Mouse (Mus musculus): ENCODE results near the gene Myrfl. TPM values are rescaled to one million over a fixed set of nuclear protein-coding genes. Genes with fewer than 3 reads are reported as not detected.

Myrfl gene
- polyA plus RNA-seq, 1 experiment from 2014 or later: 0.08 TPM

GRCm38 (mm10) chr10:116853159-116853845 is 43.4 kb downstream of the Myrfl start:
- Histone ChIP-seq H3K9ac (no peak overlapping the region), H3K4me1 (peaks cover 7% of the 10 kb centered on the region), H3K4me2 (no peak overlapping the region), H3K4me3 (replicated peaks) (no peak overlapping the region), H3K36me3 (replicated peaks) (no peaks in the 10 kb centered on the region), H3K9me3 (no peaks in the 10 kb centered on the region), H3K27ac (no peak overlapping the region), H3K27me3 (no peaks in the 10 kb centered on the region)
- WGBS: 86% methylated on average over 11 of the region's 11 CpGs
- no peak for ATAC-seq (ENCODE audit: low FRiP score)

- Histone ChIP-seq H3K4me2 (peak overlapping the region; percentile 43), H3K36me3 (replicated peaks) (no peaks in the 10 kb centered on the region), H3K9me3 (no peaks in the 10 kb centered on the region), H3K4me1 (peaks cover 7% of the 10 kb centered on the region), H3K9ac (no peak overlapping the region), H3K27me3 (no peaks in the 10 kb centered on the region), H3K4me3 (replicated peaks) (peak overlapping the region; percentile 17; the same call in 1 of the 2 replicates), H3K27ac (no peak overlapping the region)
- peak; percentile 63 for ATAC-seq (ENCODE audit: low FRiP score)
- 21% methylated on average over 22 of the region's 22 CpGs for WGBS
Measured at GRCm38 (mm10) chr10:116848749-116849473, 47.8 kb downstream of the Myrfl start.

- no peak overlapping the region for H3K9ac ChIP-seq
- no peak overlapping the region for H3K27ac ChIP-seq
- H3K9me3 ChIP-seq: no peaks in the 10 kb centered on the region
- H3K27me3 ChIP-seq: no peaks in the 10 kb centered on the region
- no peak overlapping the region for H3K4me2 ChIP-seq
- 80% methylated on average over 3 of the region's 3 CpGs for WGBS
- H3K4me3 ChIP-seq (replicated peaks): no peak overlapping the region
- H3K4me1 ChIP-seq: no peaks in the 10 kb centered on the region
- ATAC-seq (ENCODE audit: low FRiP score): no peak
- no peaks in the 10 kb centered on the region for H3K36me3 ChIP-seq (replicated peaks)
Measured at GRCm38 (mm10) chr10:116841551-116841950, 55.2 kb downstream of the Myrfl start.

- Histone ChIP-seq H3K4me2 (no peak overlapping the region), H3K9ac (no peak overlapping the region), H3K4me1 (no peaks in the 10 kb centered on the region), H3K4me3 (replicated peaks) (no peak overlapping the region), H3K27me3 (no peaks in the 10 kb centered on the region), H3K27ac (no peak overlapping the region), H3K36me3 (replicated peaks) (no peaks in the 10 kb centered on the region), H3K9me3 (no peaks in the 10 kb centered on the region)
- no peak for ATAC-seq (ENCODE audit: low FRiP score)
- 95% methylated on average over 6 of the region's 6 CpGs for WGBS
Measured at GRCm38 (mm10) chr10:116830676-116831075, 66.0 kb downstream of the Myrfl start.

- WGBS: 70% methylated on average over 4 of the region's 4 CpGs
- Histone ChIP-seq H3K27me3 (no peaks in the 10 kb centered on the region), H3K9ac (no peak overlapping the region), H3K9me3 (no peaks in the 10 kb centered on the region), H3K4me3 (replicated peaks) (no peak overlapping the region), H3K27ac (no peak overlapping the region), H3K4me1 (no peaks in the 10 kb centered on the region), H3K36me3 (replicated peaks) (no peaks in the 10 kb centered on the region), H3K4me2 (no peak overlapping the region)
- no peak for ATAC-seq (ENCODE audit: low FRiP score)
Measured at GRCm38 (mm10) chr10:116828099-116828498, 68.6 kb downstream of the Myrfl start.

- WGBS: 89% methylated on average over 11 of the region's 11 CpGs
- H3K4me3 ChIP-seq (replicated peaks): no peak overlapping the region
- no peaks in the 10 kb centered on the region for H3K4me1 ChIP-seq
- H3K36me3 ChIP-seq (replicated peaks): no peaks in the 10 kb centered on the region
- ATAC-seq (ENCODE audit: low FRiP score): no peak
- H3K9ac ChIP-seq: no peak overlapping the region
- no peak overlapping the region for H3K4me2 ChIP-seq
- H3K27ac ChIP-seq: no peak overlapping the region
- no peaks in the 10 kb centered on the region for H3K9me3 ChIP-seq
- no peaks in the 10 kb centered on the region for H3K27me3 ChIP-seq
Measured at GRCm38 (mm10) chr10:116827306-116827705, 69.4 kb downstream of the Myrfl start.

DNA sequence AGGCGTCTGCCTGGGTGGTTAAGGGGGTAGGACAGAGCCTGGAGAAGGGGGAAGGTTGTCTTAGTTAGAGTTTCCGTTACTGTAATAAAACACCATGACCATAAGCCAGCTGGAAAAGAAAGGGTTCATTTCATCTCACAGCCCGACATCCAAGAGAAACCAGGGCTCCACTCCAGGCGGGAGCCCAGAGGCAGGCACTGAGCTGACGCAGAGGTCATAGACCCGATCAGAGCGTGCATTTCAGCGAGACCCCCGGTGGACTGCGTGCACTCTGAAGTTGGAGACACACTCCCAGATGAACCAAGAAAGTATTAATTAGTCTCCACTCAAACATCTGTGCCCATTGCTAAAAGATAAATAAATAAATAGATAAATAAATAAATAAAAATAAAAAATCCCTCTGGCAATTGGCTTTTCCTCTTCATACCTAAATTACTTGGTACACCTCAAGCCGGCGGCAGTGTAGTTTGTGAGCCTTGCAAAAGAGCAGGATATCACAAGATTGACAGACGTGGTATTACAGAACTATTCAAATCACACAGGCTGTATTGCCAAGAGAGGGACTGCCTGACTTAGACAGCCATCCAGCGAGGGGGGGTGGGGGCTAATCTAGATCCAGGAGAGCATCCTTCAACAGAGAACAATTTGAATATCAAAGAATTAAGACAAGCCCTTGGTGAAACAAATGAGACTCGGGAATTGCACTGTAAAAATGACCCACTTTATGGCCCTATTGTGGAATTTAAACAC is 81.2 kb downstream of the Myrfl start:
- no peak for ATAC-seq (ENCODE audit: low FRiP score)
- WGBS: 56% methylated on average over 15 of the region's 15 CpGs
- Histone ChIP-seq H3K4me2 (no peak overlapping the region), H3K4me1 (no peaks in the 10 kb centered on the region), H3K9ac (no peak overlapping the region), H3K4me3 (replicated peaks) (no peak overlapping the region), H3K27me3 (no peaks in the 10 kb centered on the region), H3K27ac (no peak overlapping the region), H3K36me3 (replicated peaks) (no peaks in the 10 kb centered on the region), H3K9me3 (no peaks in the 10 kb centered on the region)

DNA sequence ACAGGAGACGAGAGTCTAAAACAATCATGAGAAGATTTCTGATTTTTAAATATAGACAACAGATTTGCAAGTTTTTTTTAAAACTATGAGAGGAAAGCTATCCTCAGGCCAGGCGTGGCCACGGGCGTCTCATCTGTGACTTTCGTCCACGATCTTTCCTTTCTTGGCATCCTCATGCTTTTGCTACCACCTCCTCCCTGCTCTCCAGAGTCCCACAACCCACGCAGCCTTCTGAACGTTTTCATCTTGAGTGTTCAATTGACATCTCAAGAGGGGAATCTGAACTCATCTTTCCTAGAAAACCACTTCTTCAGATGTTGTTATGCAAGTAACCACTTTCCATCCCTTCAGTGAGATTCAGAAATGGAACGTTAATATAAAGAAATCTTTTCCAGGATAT is 83.6 kb downstream of the Myrfl start:
- Histone ChIP-seq H3K9ac (no peak overlapping the region), H3K36me3 (replicated peaks) (no peaks in the 10 kb centered on the region), H3K4me2 (no peak overlapping the region), H3K27me3 (no peaks in the 10 kb centered on the region), H3K9me3 (no peaks in the 10 kb centered on the region), H3K27ac (no peak overlapping the region), H3K4me1 (no peaks in the 10 kb centered on the region), H3K4me3 (replicated peaks) (no peak overlapping the region)
- 91% methylated on average over 9 of the region's 9 CpGs for WGBS
- ATAC-seq (ENCODE audit: low FRiP score): no peak

DNA sequence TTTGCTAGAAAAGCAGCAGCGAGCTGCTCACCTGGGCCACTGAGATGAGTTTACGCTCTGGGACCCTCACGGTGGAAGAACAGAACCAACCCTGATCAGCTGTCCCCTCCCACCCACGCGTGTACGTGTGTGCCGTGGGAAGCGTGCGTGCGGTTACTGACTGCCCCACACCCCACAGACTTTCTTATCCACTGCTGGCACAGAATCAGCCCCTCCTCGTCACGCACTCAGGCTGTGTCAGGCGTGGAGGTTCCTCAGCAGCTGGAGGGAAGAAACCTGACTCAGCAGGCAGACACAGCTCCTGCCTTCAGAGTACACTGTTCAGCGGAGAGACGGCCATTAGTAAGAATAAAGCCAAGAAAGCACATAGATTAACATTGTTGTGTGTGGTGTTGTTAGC is 86.0 kb downstream of the Myrfl start:
- no peak overlapping the region for H3K27ac ChIP-seq
- no peak overlapping the region for H3K9ac ChIP-seq
- ATAC-seq (ENCODE audit: low FRiP score): no peak
- H3K4me1 ChIP-seq: no peaks in the 10 kb centered on the region
- no peaks in the 10 kb centered on the region for H3K36me3 ChIP-seq (replicated peaks)
- no peak overlapping the region for H3K4me2 ChIP-seq
- no peaks in the 10 kb centered on the region for H3K9me3 ChIP-seq
- 94% methylated on average over 15 of the region's 15 CpGs for WGBS
- no peak overlapping the region for H3K4me3 ChIP-seq (replicated peaks)
- no peaks in the 10 kb centered on the region for H3K27me3 ChIP-seq

GRCm38 (mm10) chr10:116809383-116809782 is 87.3 kb downstream of the Myrfl start:
- WGBS: 93% methylated on average over 9 of the region's 9 CpGs
- Histone ChIP-seq H3K4me1 (no peaks in the 10 kb centered on the region), H3K9ac (no peak overlapping the region)

GRCm38 (mm10) chr10:116808556-116809353 is 88.0 kb downstream of the Myrfl start:
- 90% methylated on average over 10 of the region's 10 CpGs for WGBS
- H3K36me3 ChIP-seq (replicated peaks): no peaks in the 10 kb centered on the region
- no peak overlapping the region for H3K4me3 ChIP-seq (replicated peaks)
- no peaks in the 10 kb centered on the region for H3K27me3 ChIP-seq
- no peaks in the 10 kb centered on the region for H3K9me3 ChIP-seq
- H3K27ac ChIP-seq: no peak overlapping the region
- ATAC-seq (ENCODE audit: low FRiP score): no peak
- no peak overlapping the region for H3K9ac ChIP-seq
- no peaks in the 10 kb centered on the region for H3K4me1 ChIP-seq
- no peak overlapping the region for H3K4me2 ChIP-seq

More at GRCm38 (mm10) chr10:116809383-116809782, 87.3 kb downstream of the Myrfl start:
- no peaks in the 10 kb centered on the region for H3K27me3 ChIP-seq
- H3K4me3 ChIP-seq (replicated peaks): no peak overlapping the region
- no peak for ATAC-seq (ENCODE audit: low FRiP score)
- H3K9me3 ChIP-seq: no peaks in the 10 kb centered on the region
- no peak overlapping the region for H3K4me2 ChIP-seq
- no peak overlapping the region for H3K27ac ChIP-seq
- no peaks in the 10 kb centered on the region for H3K36me3 ChIP-seq (replicated peaks)

All from forebrain, embryonic 12.5 days (tissue).